Mouse (Mus musculus) midbrain, embryonic 12.5 days (tissue): ENCODE results near the gene Tnf. TPM values are rescaled to one million over a fixed set of nuclear protein-coding genes. Genes with fewer than 3 reads are reported as not detected.

Experiments
- ATAC-seq: fragments of 200-750 bp; cut with Nextera tagmentation; 2 replicates; pipeline ENCODE4 v1.8.0; 2017; ENCODE audit warnings: low read depth, moderate TSS enrichment, moderate library complexity; ENCODE audit not compliant: low FRiP score
- H3K27ac ChIP-seq: fragments of 300-500 bp; sonication (generic); replicated peaks from 2 replicates; pipeline ENCODE4 v1.5.1; 2016; ENCODE audit warnings: mild to moderate bottlenecking
- H3K27me3 ChIP-seq: fragments of 300-500 bp; sonication (generic); 2 replicates; pipeline ENCODE4 v1.6.1; 2016; ENCODE audit warnings: mild to moderate bottlenecking
- H3K36me3 ChIP-seq: fragments of 300-500 bp; sonication (generic); 2 replicates; pipeline ENCODE4 v1.6.1; 2016
- H3K4me1 ChIP-seq: fragments of 300-500 bp; sonication (generic); 2 replicates; pipeline ENCODE4 v1.6.1; 2016
- H3K4me2 ChIP-seq: fragments of 300-500 bp; sonication (generic); replicated peaks from 2 replicates; pipeline ENCODE4 v1.6.1; 2016; ENCODE audit warnings: mild to moderate bottlenecking, moderate library complexity
- H3K4me3 ChIP-seq: fragments of 300-500 bp; sonication (generic); 2 replicates; pipeline ENCODE4 v1.5.1; 2016; ENCODE audit warnings: mild to moderate bottlenecking
- H3K9ac ChIP-seq: fragments of 300-500 bp; sonication (generic); replicated peaks from 2 replicates; pipeline ENCODE4 v1.6.1; 2016; ENCODE audit warnings: mild to moderate bottlenecking, moderate library complexity
- H3K9me3 ChIP-seq: fragments of 300-500 bp; sonication (generic); 2 replicates; pipeline ENCODE4 v1.6.1; 2016; ENCODE audit warnings: mild to moderate bottlenecking
- WGBS: fragments of 180-500 bp; shearing (Covaris S2); methylation state at CpG from one replicate; pipeline ENCODE4 v1.1.7; 2016; 5-methylcytosine and 5-hydroxymethylcytosine counted together
- polyA plus RNA-seq: library from polyadenylated mRNA; unstranded; fragments of >200 nt; fragmentation: Nextera tagmentation; extraction: Ambion mirVana; gene quantifications from 2 replicates; pipeline ENCODE4 v1.2.1, GENCODE M21; 2016

The Tnf gene
- polyA plus RNA-seq: not detected in 2 replicates

GRCm38 (mm10) chr17:35201787-35202186 lies at the start of gene Tnf:
Gene Tnf (minus strand): TSS chr17:35202007.
- 0 out of 2 replicates have a peak, but pooled peaks cover 2% of the 10 kb centered on the region for H3K4me1 ChIP-seq
- no peak within 1 kb of the TSS for H3K27ac ChIP-seq
- no peak within 1 kb of the TSS for H3K9ac ChIP-seq
- H3K27me3 ChIP-seq: peaks cover 65% of the 10 kb centered on the region
- no peak within 1 kb of the TSS for H3K4me2 ChIP-seq
- no peak within 1 kb of the TSS for H3K4me3 ChIP-seq
- H3K9me3 ChIP-seq: no peaks in the 10 kb centered on the region
- 54% methylated on average over 13 of the region's 13 CpGs for WGBS
- H3K36me3 ChIP-seq: no peaks in the 10 kb centered on the region
- ATAC-seq: no peak

DNA sequence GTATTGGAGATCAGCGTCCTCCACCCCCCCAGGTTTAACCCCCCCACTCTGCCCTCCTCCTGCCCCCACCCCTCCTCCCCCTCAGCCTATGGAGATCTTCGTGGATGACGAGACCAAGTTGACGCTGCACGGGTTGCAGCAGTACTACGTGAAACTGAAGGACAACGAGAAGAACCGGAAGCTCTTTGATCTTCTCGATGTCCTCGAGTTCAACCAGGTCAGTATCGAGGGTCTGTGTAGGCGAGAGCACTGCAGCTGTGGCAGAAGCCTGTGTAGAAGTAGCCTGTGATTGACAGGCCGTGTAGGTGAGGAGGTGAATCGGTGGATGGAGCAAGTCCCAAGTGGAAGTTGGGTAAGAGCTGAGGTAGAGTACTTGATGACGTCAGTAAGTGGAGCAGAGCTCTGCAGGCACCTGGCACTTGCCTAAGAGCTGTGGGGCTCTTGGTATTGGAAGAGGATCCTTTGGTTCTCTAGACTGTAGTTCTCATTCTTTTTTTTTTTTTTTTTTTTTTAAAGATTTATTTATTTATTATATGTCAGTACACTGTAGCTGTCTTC lies 49.4 kb upstream of the Tnf start:
- Histone ChIP-seq H3K4me2 (no peak overlapping the region), H3K27me3 (no peaks in the 10 kb centered on the region), H3K4me3 (no peak overlapping the region), H3K4me1 (peaks cover 14% of the 10 kb centered on the region), H3K36me3 (peaks cover 83% of the 10 kb centered on the region), H3K27ac (no peak overlapping the region), H3K9me3 (no peaks in the 10 kb centered on the region), H3K9ac (no peak overlapping the region)
- no peak for ATAC-seq
- WGBS: 87% methylated on average over 15 of the region's 15 CpGs

DNA sequence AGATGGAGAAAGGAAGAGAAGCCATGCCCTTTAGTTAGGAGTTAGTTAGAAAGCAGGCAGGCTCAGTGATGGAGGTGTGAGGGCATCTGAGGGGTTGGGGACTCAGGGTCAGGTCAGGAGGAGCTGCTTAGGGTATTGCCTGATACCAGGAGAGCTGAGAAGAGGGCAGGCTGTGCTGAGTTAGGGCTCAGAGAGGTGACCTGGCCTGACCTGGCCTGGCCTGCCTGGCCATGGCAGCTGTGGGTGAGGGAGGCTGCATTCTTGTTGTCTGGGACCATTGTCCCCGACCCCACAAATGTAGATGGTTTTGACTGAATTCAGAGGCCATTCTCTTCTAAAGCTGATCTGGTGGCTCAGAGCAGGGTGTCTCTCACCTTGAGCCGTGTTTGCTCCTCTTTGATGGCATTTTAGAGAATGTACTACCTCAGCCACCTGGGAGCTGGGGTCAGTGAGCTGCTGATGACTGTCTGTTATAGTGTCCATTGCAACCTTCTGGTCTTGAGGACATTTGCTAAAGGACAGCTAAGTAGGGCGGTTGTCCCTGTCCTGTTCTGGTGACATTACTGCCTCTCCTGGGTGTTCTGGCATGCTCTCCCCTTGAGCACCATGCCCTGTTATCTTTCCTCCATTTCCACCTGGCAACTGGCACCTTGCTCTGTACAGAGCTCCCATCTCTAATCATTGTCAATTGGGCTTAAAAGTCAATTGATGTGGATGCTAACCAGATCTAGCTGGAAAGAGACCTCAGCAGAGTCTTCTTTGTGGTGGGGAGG lies 48.7 kb upstream of the Tnf start:
- ATAC-seq: no peak
- Histone ChIP-seq H3K36me3 (peaks cover 90% of the 10 kb centered on the region), H3K4me1 (peaks cover 21% of the 10 kb centered on the region), H3K4me3 (no peak overlapping the region), H3K27me3 (no peaks in the 10 kb centered on the region), H3K9ac (no peak overlapping the region), H3K27ac (no peak overlapping the region), H3K4me2 (no peak overlapping the region), H3K9me3 (no peaks in the 10 kb centered on the region)
- WGBS: 92% methylated on average over 3 of the region's 3 CpGs

DNA sequence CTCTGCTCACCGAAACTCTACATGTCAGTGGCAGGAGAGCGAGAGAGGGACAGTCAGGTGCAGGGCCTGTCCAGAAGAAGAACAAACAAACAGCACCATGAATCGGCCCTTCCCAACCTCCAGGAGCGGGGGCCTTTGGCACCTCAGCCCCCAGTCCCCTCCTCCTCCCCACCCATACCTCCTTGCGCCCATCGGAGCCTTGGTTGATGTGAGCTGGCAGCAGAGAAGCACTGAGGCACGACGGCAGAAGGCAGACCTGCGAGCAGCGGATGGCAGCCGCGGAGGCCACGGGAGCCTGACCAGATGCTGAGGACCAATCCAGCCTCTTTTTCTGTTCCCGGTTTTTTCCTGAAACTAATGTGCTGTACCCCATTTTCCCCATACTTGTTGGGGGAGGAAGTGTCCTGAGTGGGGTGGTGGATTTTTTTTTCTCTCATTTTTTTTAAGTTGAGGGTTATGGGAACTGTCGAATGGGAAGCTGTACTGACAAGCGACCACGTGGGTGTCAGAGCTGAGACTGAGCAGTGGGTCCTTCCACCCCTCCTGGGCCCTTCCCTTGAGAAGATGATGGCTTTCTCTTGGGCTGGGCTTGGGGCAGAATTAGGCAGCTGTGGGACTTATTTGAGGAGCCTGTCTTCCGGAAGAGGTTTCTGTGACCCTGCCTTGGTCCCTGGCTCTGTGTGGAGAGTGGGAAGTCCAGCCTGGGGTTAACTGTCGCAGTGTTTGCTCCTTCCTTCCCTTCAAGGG lies 47.8 kb upstream of the Tnf start:
- Histone ChIP-seq H3K27me3 (no peaks in the 10 kb centered on the region), H3K4me1 (peaks cover 30% of the 10 kb centered on the region), H3K4me3 (no peak overlapping the region), H3K9me3 (no peaks in the 10 kb centered on the region), H3K27ac (no peak overlapping the region), H3K9ac (no peak overlapping the region), H3K4me2 (no peak overlapping the region), H3K36me3 (peaks cover 99% of the 10 kb centered on the region)
- ATAC-seq: no peak
- WGBS: 89% methylated on average over 19 of the region's 19 CpGs

DNA sequence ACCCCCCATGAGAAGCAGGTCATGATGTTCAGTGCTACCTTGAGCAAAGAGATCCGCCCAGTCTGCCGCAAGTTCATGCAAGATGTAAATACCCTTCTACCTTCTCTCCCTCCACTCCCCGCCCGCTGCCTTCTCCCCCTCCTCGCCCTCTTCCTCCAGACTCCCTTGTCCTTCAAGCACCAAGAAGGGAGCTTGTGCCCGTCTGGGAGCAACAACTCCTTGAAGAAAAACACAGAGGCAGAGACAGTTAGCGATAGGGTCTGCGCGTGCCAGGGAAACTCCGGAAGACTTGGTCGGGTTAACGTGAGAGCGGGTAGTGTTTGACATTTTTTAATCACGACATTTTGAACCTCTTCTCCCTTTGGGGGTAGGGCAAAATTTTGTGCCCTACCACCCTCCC lies 47.2 kb upstream of the Tnf start:
- no peak for ATAC-seq
- no peak overlapping the region for H3K4me2 ChIP-seq

GRCm38 (mm10) chr17:35247144-35247543 lies 45.3 kb upstream of the Tnf start:
- ATAC-seq: no peak
- H3K4me1 ChIP-seq: peaks cover 46% of the 10 kb centered on the region
- no peak overlapping the region for H3K4me2 ChIP-seq
- H3K9ac ChIP-seq: no peak overlapping the region
- peaks cover 91% of the 10 kb centered on the region for H3K36me3 ChIP-seq
- H3K4me3 ChIP-seq: no peak overlapping the region
- no peak overlapping the region for H3K27ac ChIP-seq
- no peaks in the 10 kb centered on the region for H3K27me3 ChIP-seq
- no peaks in the 10 kb centered on the region for H3K9me3 ChIP-seq
- WGBS: 89% methylated on average over 7 of the region's 7 CpGs

More for the DNA sequence above, 47.2 kb upstream of the Tnf start:
- peaks cover 37% of the 10 kb centered on the region for H3K4me1 ChIP-seq
- H3K9me3 ChIP-seq: no peaks in the 10 kb centered on the region
- peaks cover 99% of the 10 kb centered on the region for H3K36me3 ChIP-seq
- no peaks in the 10 kb centered on the region for H3K27me3 ChIP-seq
- H3K4me3 ChIP-seq: no peak overlapping the region
- no peak overlapping the region for H3K27ac ChIP-seq
- no peak overlapping the region for H3K9ac ChIP-seq
- WGBS: 92% methylated on average over 14 of the region's 14 CpGs

DNA sequence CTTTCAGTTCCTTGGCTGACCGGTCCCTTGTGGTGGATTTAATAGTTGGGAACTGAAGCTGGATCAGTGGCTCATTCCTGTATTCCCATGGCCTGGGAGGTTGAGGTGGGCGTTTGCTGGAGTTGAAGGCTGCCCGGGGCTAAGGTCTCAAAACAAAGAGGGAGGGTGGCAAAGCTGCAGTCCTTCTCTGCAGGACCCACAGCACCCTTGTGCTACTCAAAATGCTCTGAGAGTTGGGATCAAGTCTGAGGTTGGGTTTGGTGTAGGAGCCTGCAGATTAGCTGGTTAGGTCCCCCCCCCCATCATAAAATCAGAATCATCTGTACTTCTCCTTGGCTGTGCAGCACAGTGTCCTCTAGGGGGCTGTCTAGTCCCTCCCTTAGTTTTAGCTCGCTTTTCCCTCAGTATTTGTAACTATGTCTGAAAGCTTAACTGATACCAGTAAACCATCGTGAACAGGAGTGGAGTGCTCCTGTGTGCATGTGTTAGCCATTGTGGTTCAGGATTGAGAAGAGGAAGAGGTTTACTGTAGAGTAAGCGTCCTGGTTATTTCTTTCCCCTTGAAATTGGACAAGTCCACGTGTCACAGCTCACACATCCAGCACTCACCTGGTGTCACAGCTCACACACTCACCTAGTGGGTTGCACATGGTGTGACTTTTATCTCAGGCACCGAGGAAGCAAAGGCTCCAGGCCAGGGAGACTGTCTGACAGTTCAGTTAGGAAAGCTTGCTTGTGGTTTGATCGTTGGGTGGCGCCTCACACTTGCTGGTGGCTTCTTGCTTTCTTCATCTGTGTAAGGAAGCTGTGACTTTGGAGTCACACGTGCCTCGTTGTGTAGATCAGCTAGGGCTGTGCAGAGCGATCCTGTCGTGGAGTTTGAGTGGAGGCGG lies 44.2 kb upstream of the Tnf start:
- WGBS: 87% methylated on average over 15 of the region's 15 CpGs

GRCm38 (mm10) chr17:35244999-35245398 lies 43.2 kb upstream of the Tnf start:
- H3K27ac ChIP-seq: no peak overlapping the region
- 74% methylated on average over 2 of the region's 2 CpGs for WGBS
- H3K9me3 ChIP-seq: no peaks in the 10 kb centered on the region
- peak overlapping the region; percentile 100 for H3K9ac ChIP-seq
- ATAC-seq: no peak
- H3K4me1 ChIP-seq: peaks cover 57% of the 10 kb centered on the region
- peak overlapping the region; percentile 97 for H3K4me3 ChIP-seq
- H3K36me3 ChIP-seq: peaks cover 71% of the 10 kb centered on the region
- no peaks in the 10 kb centered on the region for H3K27me3 ChIP-seq
- H3K4me2 ChIP-seq: peak overlapping the region; percentile 89

More for the DNA sequence above, 44.2 kb upstream of the Tnf start:
- peak overlapping the region; percentile 97; the same call in 1 of the 2 replicates for H3K4me3 ChIP-seq
- no peak overlapping the region for H3K27ac ChIP-seq
- no peak for ATAC-seq
- H3K4me2 ChIP-seq: peak overlapping the region; percentile 89
- no peaks in the 10 kb centered on the region for H3K9me3 ChIP-seq
- H3K36me3 ChIP-seq: peaks cover 81% of the 10 kb centered on the region
- H3K9ac ChIP-seq: peak overlapping the region; percentile 100; the same call in 1 of the 2 replicates
- peaks cover 47% of the 10 kb centered on the region for H3K4me1 ChIP-seq
- H3K27me3 ChIP-seq: no peaks in the 10 kb centered on the region

DNA sequence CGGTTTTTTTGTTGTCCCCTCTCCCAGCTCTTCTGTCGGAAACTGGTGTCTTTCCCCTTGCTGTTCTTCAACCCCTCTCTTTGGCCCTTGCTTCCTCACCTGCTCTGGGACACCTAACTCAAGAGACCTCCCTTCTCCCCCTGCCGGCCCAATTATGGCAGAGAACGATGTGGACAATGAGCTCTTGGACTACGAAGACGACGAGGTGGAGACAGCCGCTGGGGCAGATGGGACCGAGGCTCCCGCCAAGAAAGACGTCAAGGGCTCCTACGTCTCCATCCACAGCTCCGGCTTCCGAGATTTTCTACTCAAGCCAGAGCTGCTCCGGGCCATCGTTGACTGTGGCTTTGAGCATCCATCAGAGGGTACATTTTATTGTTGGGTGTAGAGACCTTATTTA lies 41.3 kb upstream of the Tnf start:
- Histone ChIP-seq H3K4me1 (peaks cover 57% of the 10 kb centered on the region), H3K4me3 (peak overlapping the region; percentile 97), H3K36me3 (peaks cover 52% of the 10 kb centered on the region), H3K27ac (peak overlapping the region; percentile 98), H3K4me2 (peak overlapping the region; percentile 89), H3K27me3 (no peaks in the 10 kb centered on the region), H3K9ac (peak overlapping the region; percentile 100), H3K9me3 (no peaks in the 10 kb centered on the region)
- no peak for ATAC-seq
- 4% methylated on average over 16 of the region's 16 CpGs for WGBS

- Histone ChIP-seq H3K36me3 (peaks cover 44% of the 10 kb centered on the region), H3K27me3 (no peaks in the 10 kb centered on the region), H3K4me1 (peaks cover 51% of the 10 kb centered on the region), H3K9ac (peak overlapping the region; percentile 100), H3K4me2 (peak overlapping the region; percentile 89), H3K4me3 (peak overlapping the region; percentile 97), H3K9me3 (no peaks in the 10 kb centered on the region), H3K27ac (peak overlapping the region; percentile 98)
- WGBS: under 1% methylated on average over 55 of the region's 55 CpGs
- ATAC-seq: peak; percentile 42
These were observed 40.5 kb upstream of the Tnf start for GRCm38 (mm10) chr17:35242015-35242941.
